ENCODE assay signal across 8 mouse cellular contexts in the genomic region with DNA sequence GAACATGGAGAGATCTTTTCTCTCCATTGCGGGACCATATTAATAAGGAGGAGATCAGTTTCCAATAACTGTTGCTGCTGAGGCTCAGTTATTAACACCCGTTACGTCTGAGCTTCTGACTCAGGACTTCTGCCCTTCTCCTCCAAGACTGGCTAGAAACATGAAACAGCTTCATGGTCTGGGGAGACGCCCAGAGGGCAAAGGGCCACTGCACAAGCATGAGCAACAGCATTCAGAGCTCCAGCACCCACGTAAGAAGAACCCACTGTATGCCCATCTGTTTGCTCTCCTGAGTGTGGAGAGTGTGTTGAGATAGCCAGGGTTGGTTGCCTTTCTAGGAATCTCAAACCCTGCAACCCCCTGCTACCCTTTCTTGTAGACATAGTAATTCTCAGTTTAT.
A peak's percentile ranks its signal among the peaks of the same experiment; 100 is the strongest.
DNase-seq lines count a peak whose midpoint lies in the region; TF ChIP-seq lines count a peak whose summit lies in the region.
"Had no signal": no experiment of that assay in that cellular context is flagged by ENCODE, and none has a peak within 500 bp of the region (broad histone marks: within the 10 kb centered on the region; RNA-seq: fewer than 3 reads in every experiment).

No protein-coding gene starts in this region.

- H3K36me3 ChIP-seq in C2C12 (ENCODE audit: control insufficient read depth, insufficient read depth): no peaks in the 10 kb centered on the region
- H3K36me3 ChIP-seq: limb, embryonic 12.5 days had no signal

- no peak for TF ChIP-seq POLR2A in embryonic fibroblast, embryonic 13.5 days (IDR thresholded peaks at IDR 0.05; ENCODE audit: low read depth, low read length)

- peak; percentile 55 for TF ChIP-seq CTCF in C2C12 (IDR thresholded peaks at IDR 0.05; ENCODE audit: control insufficient read depth, insufficient read depth, insufficient read length)
- 0 out of 2 replicates have a peak, but pooled peaks have one; percentile 9 for TF ChIP-seq CTCF in embryonic fibroblast, embryonic 13.5 days (IDR thresholded peaks at IDR 0.05; ENCODE audit: borderline replicate concordance, insufficient read depth, low read length)

- no peak overlapping the region for H3K27ac ChIP-seq in embryonic fibroblast, embryonic 13.5 days (ENCODE audit: insufficient read depth, low read length)
- H3K27ac ChIP-seq: limb, embryonic 12.5 days had no signal

- H3K27me3 ChIP-seq in C2C12 (ENCODE audit: control insufficient read depth, insufficient read depth, insufficient read length): no peaks in the 10 kb centered on the region
- H3K27me3 ChIP-seq: limb, embryonic 12.5 days had no signal

- no peak overlapping the region for H3K4me3 ChIP-seq in C2C12 (ENCODE audit: insufficient read depth, poor library complexity, severe bottlenecking)
- no peak overlapping the region for H3K4me3 ChIP-seq in embryonic fibroblast, embryonic 13.5 days (ENCODE audit: insufficient read depth, low read length)
- H3K4me3 ChIP-seq: limb, embryonic 12.5 days had no signal

- DNase-seq in kidney, adult 9 months: peak; percentile 65
- peak; percentile 33 for DNase-seq in lung, postnatal 14 days
- no peak for DNase-seq in embryo, embryonic 10 days (ENCODE audit: low spot score)
- no peak for DNase-seq in cerebellum, adult 18-20 months
- no peak for DNase-seq in adrenal gland, adult 8-10 months

- peaks cover 18% of the 10 kb centered on the region for H3K4me1 ChIP-seq in embryonic fibroblast, embryonic 13.5 days (ENCODE audit: control insufficient read depth, insufficient read depth, low read length)

- peaks cover 9% of the 10 kb centered on the region for H3K79me2 ChIP-seq in C2C12 (ENCODE audit: control insufficient read depth, insufficient read depth)

- no peak overlapping the region for H3ac ChIP-seq in C2C12 (ENCODE audit: control insufficient read depth, insufficient read length, low read depth)

- no peaks in the 10 kb centered on the region for H3K79me3 ChIP-seq in C2C12 (ENCODE audit: low read depth)

TF ChIP-seq in C2C12, 6 proteins besides CTCF, POLR2A, EP300 and RAD21:
- TF ChIP-seq USF1 (IDR thresholded peaks at IDR 0.05; ENCODE audit: low read depth) (no peak), MAX (IDR thresholded peaks at IDR 0.05) (no peak), MYOD1 (IDR thresholded peaks at IDR 0.05; ENCODE audit: control insufficient read depth, insufficient read length, low read depth) (no peak), FOSL1 (IDR thresholded peaks at IDR 0.05; ENCODE audit: insufficient read depth, low read length, poor library complexity, severe bottlenecking) (no peak), CEBPB (IDR thresholded peaks at IDR 0.05; ENCODE audit: low read depth) (no peak), MYOG (IDR thresholded peaks at IDR 0.05; ENCODE audit: control insufficient read depth, extremely low read depth, insufficient read length) (no peak)
TF ChIP-seq in C2C12: peak in this region for 0.

Comparison
In these comparisons a context has a peak if more than half of its experiments do, and no peak if none do; other contexts are left out.
1. DNase-seq: peak in kidney, adult 9 months (single experiment) and lung, postnatal 14 days (single experiment); none in embryo, embryonic 10 days (single experiment), cerebellum, adult 18-20 months (0 of 2) and adrenal gland, adult 8-10 months (single experiment).